Mouse (Mus musculus) erythroblast, embryonic 14.5 days (primary cell): Measurements from ENCODE around the gene 4931428L18Rik. TPM values are rescaled to one million over a fixed set of nuclear protein-coding genes. Genes with fewer than 3 reads are reported as not detected.

Experiments used
- H3K27me3 ChIP-seq: 2 replicates; pipeline ENCODE4 v1.6.1; 2012; ENCODE audit warnings: inconsistent platforms; ENCODE audit not compliant: control insufficient read depth
- H3K36me3 ChIP-seq: 2 replicates; pipeline ENCODE4 v1.6.1; 2012; ENCODE audit warnings: mild to moderate bottlenecking, inconsistent platforms; ENCODE audit not compliant: control insufficient read depth
- H3K4me1 ChIP-seq: 2 replicates; pipeline ENCODE4 v1.6.1; 2012; ENCODE audit warnings: inconsistent platforms; ENCODE audit not compliant: control insufficient read depth
- H3K4me3 ChIP-seq: replicated peaks from 2 replicates; pipeline ENCODE3; 2012; ENCODE audit warnings: moderate library complexity, mild to moderate bottlenecking, inconsistent platforms
- H3K9me3 ChIP-seq: 2 replicates; pipeline ENCODE4 v1.6.1; 2012; ENCODE audit warnings: low read length, inconsistent platforms, mixed read lengths; ENCODE audit not compliant: control insufficient read depth
- GATA1 ChIP-seq: IDR thresholded peaks from 2 replicates; pipeline ENCODE4 v1.6.1; 2012; ENCODE audit warnings: low read length, inconsistent platforms, mixed read lengths
- TAL1 ChIP-seq: IDR thresholded peaks from 3 replicates; pipeline ENCODE4 v1.6.1; 2012; ENCODE audit warnings: low read length, inconsistent platforms, mixed read lengths
- polyA plus RNA-seq: library from polyadenylated mRNA; stranded (reverse); fragments of >175 nt; gene quantifications from 2 replicates; pipeline ENCODE4 v1.2.3, GENCODE M21; 2012

The 4931428L18Rik gene
- polyA plus RNA-seq, 1 experiment, result not detected

GRCm38 (mm10) chr1:31107961-31108360 is 114.5 kb downstream of the 4931428L18Rik start:
- H3K27me3 ChIP-seq, result no peaks in the 10 kb centered on the region
- H3K9me3 ChIP-seq, result peaks cover 8% of the 10 kb centered on the region
- H3K4me3 ChIP-seq, result no peak overlapping the region
- no peaks in the 10 kb centered on the region for H3K36me3 ChIP-seq
- no peak for TF ChIP-seq GATA1
- no peak for TF ChIP-seq TAL1
- H3K4me1 ChIP-seq, result no peaks in the 10 kb centered on the region

- H3K36me3 ChIP-seq, result no peaks in the 10 kb centered on the region
- H3K27me3 ChIP-seq, result no peaks in the 10 kb centered on the region
- TF ChIP-seq TAL1, result no peak
- TF ChIP-seq GATA1, result no peak
- H3K9me3 ChIP-seq, result peaks cover 11% of the 10 kb centered on the region
- no peak overlapping the region for H3K4me3 ChIP-seq
- H3K4me1 ChIP-seq, result no peaks in the 10 kb centered on the region
Observed at GRCm38 (mm10) chr1:31102863-31103657, 119.4 kb downstream of the 4931428L18Rik start.

GRCm38 (mm10) chr1:31102280-31102679 is 120.2 kb downstream of the 4931428L18Rik start:
- Histone ChIP-seq H3K9me3 (peaks cover 11% of the 10 kb centered on the region), H3K27me3 (no peaks in the 10 kb centered on the region), H3K4me1 (no peaks in the 10 kb centered on the region), H3K4me3 (no peak overlapping the region), H3K36me3 (no peaks in the 10 kb centered on the region)
- TF ChIP-seq GATA1, result no peak

- Histone ChIP-seq H3K36me3 (no peaks in the 10 kb centered on the region), H3K4me1 (no peaks in the 10 kb centered on the region), H3K4me3 (no peak overlapping the region), H3K9me3 (peaks cover 6% of the 10 kb centered on the region; the same call in 1 of the 2 replicates), H3K27me3 (no peaks in the 10 kb centered on the region)
- no peak for TF ChIP-seq GATA1
- no peak for TF ChIP-seq TAL1
Observed at GRCm38 (mm10) chr1:31097208-31097607, 125.3 kb downstream of the 4931428L18Rik start.

GRCm38 (mm10) chr1:31096466-31096793 is 126.1 kb downstream of the 4931428L18Rik start:
- H3K4me3 ChIP-seq, result no peak overlapping the region

GRCm38 (mm10) chr1:31095706-31096465 is 126.6 kb downstream of the 4931428L18Rik start:
- H3K27me3 ChIP-seq, result no peaks in the 10 kb centered on the region
- H3K9me3 ChIP-seq, result peaks cover 6% of the 10 kb centered on the region; the same call in 1 of the 2 replicates
- TF ChIP-seq TAL1 (no peak), GATA1 (no peak)
- H3K36me3 ChIP-seq, result no peaks in the 10 kb centered on the region
- no peaks in the 10 kb centered on the region for H3K4me1 ChIP-seq
- no peak overlapping the region for H3K4me3 ChIP-seq

More at GRCm38 (mm10) chr1:31096466-31096793, 126.1 kb downstream of the 4931428L18Rik start:
- no peaks in the 10 kb centered on the region for H3K36me3 ChIP-seq
- no peaks in the 10 kb centered on the region for H3K4me1 ChIP-seq
- TF ChIP-seq TAL1, result no peak
- no peak for TF ChIP-seq GATA1
- H3K9me3 ChIP-seq, result peaks cover 6% of the 10 kb centered on the region; the same call in 1 of the 2 replicates
- H3K27me3 ChIP-seq, result no peaks in the 10 kb centered on the region

- no peaks in the 10 kb centered on the region for H3K4me1 ChIP-seq
- no peak for TF ChIP-seq GATA1
- H3K27me3 ChIP-seq, result no peaks in the 10 kb centered on the region
- H3K36me3 ChIP-seq, result no peaks in the 10 kb centered on the region
- H3K9me3 ChIP-seq, result peaks cover 3% of the 10 kb centered on the region; the same call in 1 of the 2 replicates
- no peak overlapping the region for H3K4me3 ChIP-seq
Observed at GRCm38 (mm10) chr1:31094792-31095191, 127.7 kb downstream of the 4931428L18Rik start.

GRCm38 (mm10) chr1:31093939-31094338 is 128.5 kb downstream of the 4931428L18Rik start:
- Histone ChIP-seq H3K27me3 (no peaks in the 10 kb centered on the region), H3K9me3 (peaks cover 3% of the 10 kb centered on the region; the same call in 1 of the 2 replicates), H3K4me1 (no peaks in the 10 kb centered on the region), H3K4me3 (no peak overlapping the region), H3K36me3 (no peaks in the 10 kb centered on the region)
- no peak for TF ChIP-seq GATA1
- no peak for TF ChIP-seq TAL1

- TF ChIP-seq TAL1, result no peak
- TF ChIP-seq GATA1, result no peak
- H3K9me3 ChIP-seq, result no peaks in the 10 kb centered on the region; the same call in 1 of the 2 replicates
- no peaks in the 10 kb centered on the region for H3K27me3 ChIP-seq
- no peaks in the 10 kb centered on the region for H3K36me3 ChIP-seq
- no peak overlapping the region for H3K4me3 ChIP-seq
- H3K4me1 ChIP-seq, result no peaks in the 10 kb centered on the region
Observed at GRCm38 (mm10) chr1:31088686-31089085, 133.8 kb downstream of the 4931428L18Rik start.
